Mouse (Mus musculus) liver, embryonic 15.5 days (tissue): ENCODE measurements around the gene Slc46a2. TPM values are rescaled to one million over a fixed set of nuclear protein-coding genes. Genes with fewer than 3 reads are reported as not detected.

Source experiments
- ATAC-seq: fragments of 200-750 bp; cut with Nextera tagmentation; 2 replicates; pipeline ENCODE4 v1.8.0; 2017; ENCODE audit warnings: moderate number of reproducible peaks, mild to moderate bottlenecking, moderate library complexity; ENCODE audit not compliant: insufficient read depth
- H3K27ac ChIP-seq: fragments of 300-500 bp; sonication (generic); replicated peaks from 2 replicates; pipeline ENCODE4 v1.5.1; 2015; ENCODE audit warnings: mild to moderate bottlenecking, inconsistent platforms
- H3K27me3 ChIP-seq: fragments of 300-500 bp; sonication (generic); 2 replicates; pipeline ENCODE4 v1.6.1; 2015; ENCODE audit warnings: mild to moderate bottlenecking, inconsistent platforms
- H3K36me3 ChIP-seq: fragments of 300-500 bp; sonication (generic); replicated peaks from 2 replicates; pipeline ENCODE4 v1.6.1; 2015; ENCODE audit warnings: moderate library complexity, mild to moderate bottlenecking, inconsistent platforms
- H3K4me1 ChIP-seq: fragments of 300-500 bp; sonication (generic); replicated peaks from 2 replicates; pipeline ENCODE4 v1.6.1; 2015; ENCODE audit warnings: inconsistent platforms
- H3K4me2 ChIP-seq: fragments of 300-500 bp; sonication (generic); 2 replicates; pipeline ENCODE4 v1.6.1; 2015; ENCODE audit warnings: moderate library complexity, mild to moderate bottlenecking, inconsistent platforms
- H3K4me3 ChIP-seq: fragments of 300-500 bp; sonication (generic); replicated peaks from 2 replicates; pipeline ENCODE4 v1.5.1; 2015; ENCODE audit warnings: mild to moderate bottlenecking, inconsistent platforms
- H3K9ac ChIP-seq: fragments of 300-500 bp; sonication (generic); 2 replicates; pipeline ENCODE4 v1.6.1; 2015; ENCODE audit warnings: moderate library complexity, mild to moderate bottlenecking, inconsistent platforms
- H3K9me3 ChIP-seq: fragments of 300-500 bp; sonication (generic); replicated peaks from 2 replicates; pipeline ENCODE4 v1.6.1; 2016; ENCODE audit warnings: inconsistent platforms
- WGBS: fragments of 180-500 bp; shearing (Covaris S2); methylation state at CpG from one replicate; pipeline ENCODE4 v1.1.7; 2015; ENCODE audit warnings: mixed read lengths; ENCODE audit not compliant: insufficient replicate concordance; 5-methylcytosine and 5-hydroxymethylcytosine counted together
- polyA plus RNA-seq: library from polyadenylated mRNA; unstranded; fragments of >200 nt; fragmentation: Nextera tagmentation; extraction: Ambion mirVana; gene quantifications from 2 replicates; pipeline ENCODE4 v1.2.1, GENCODE M21; 2015

The Slc46a2 gene
- polyA plus RNA-seq, 1 experiment from 2014 or later: not detected

DNA sequence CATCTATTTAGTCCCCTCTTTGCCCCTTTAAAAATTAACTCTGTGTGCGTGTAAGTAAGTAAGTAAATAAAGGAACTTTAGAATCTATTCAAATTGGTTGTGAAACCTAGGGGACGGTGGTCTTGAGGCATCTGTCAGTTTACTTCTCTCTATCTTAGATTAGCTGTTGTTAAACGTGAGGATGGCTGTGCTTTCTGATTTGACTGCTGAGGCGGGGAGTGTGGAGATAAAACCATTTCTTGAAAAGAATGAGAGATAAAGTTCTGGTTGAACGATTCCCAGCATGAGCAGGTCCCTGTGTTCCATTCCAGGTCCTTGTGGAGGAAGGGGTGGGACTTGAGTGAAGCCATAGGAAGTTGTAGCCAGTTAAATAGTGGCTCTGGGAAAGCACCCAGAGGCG lies 41.6 kb downstream of the Slc46a2 start:
- peaks cover 10% of the 10 kb centered on the region; the same call in 1 of the 2 replicates for H3K4me1 ChIP-seq
- WGBS: 19% methylated on average over 6 of the region's 6 CpGs

DNA sequence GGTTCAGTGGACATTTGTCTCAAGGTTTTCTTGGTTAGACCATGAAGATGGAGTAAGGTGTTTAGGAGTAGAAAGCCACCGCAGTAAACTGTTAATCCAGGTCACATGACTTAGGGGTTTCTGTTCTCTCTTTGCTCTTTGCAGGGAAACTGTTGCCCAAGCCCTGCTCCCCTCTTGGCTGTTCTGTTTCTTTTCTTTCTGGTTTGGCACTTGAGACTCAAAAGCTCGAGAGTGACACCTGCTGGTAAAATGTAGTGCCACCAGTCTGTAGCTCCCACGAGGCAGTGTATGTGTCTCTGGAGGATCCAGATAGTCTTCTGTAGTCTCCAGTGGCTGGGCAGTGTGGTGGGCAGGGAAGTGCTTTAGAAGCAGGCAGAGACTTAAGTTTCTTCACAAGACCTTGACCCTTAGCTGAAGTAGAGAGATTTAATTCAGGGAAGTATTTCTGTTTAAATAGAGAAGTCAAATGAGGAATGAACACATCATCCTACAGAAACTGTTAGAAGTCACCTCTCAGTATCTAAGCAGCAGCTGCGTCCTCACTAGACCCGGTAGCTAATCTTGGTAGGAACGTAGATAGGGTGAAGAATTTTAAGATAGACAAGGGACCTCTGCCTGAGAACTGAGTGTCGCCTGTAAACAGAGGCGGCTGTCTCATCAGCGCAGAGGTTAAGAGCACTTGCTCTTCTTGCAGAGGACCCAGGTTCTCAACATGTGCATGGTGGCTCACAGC lies 43.8 kb downstream of the Slc46a2 start:
- Histone ChIP-seq H3K4me3 (no peak overlapping the region), H3K36me3 (no peaks in the 10 kb centered on the region; the same call in 1 of the 2 replicates), H3K27ac (no peak overlapping the region), H3K4me2 (no peak overlapping the region), H3K27me3 (no peaks in the 10 kb centered on the region), H3K9ac (no peak overlapping the region), H3K4me1 (peaks cover 10% of the 10 kb centered on the region; the same call in 1 of the 2 replicates), H3K9me3 (no peaks in the 10 kb centered on the region)
- 35% methylated on average over 9 of the region's 9 CpGs for WGBS
- peak; percentile 42; the same call in 1 of the 2 replicates for ATAC-seq

More for the DNA sequence above, 41.6 kb downstream of the Slc46a2 start:
- H3K27me3 ChIP-seq: no peaks in the 10 kb centered on the region
- H3K4me2 ChIP-seq: no peak overlapping the region
- no peak for ATAC-seq
- H3K27ac ChIP-seq: no peak overlapping the region
- no peak overlapping the region for H3K9ac ChIP-seq
- no peaks in the 10 kb centered on the region for H3K9me3 ChIP-seq
- no peak overlapping the region for H3K4me3 ChIP-seq
- no peaks in the 10 kb centered on the region; the same call in 1 of the 2 replicates for H3K36me3 ChIP-seq

DNA sequence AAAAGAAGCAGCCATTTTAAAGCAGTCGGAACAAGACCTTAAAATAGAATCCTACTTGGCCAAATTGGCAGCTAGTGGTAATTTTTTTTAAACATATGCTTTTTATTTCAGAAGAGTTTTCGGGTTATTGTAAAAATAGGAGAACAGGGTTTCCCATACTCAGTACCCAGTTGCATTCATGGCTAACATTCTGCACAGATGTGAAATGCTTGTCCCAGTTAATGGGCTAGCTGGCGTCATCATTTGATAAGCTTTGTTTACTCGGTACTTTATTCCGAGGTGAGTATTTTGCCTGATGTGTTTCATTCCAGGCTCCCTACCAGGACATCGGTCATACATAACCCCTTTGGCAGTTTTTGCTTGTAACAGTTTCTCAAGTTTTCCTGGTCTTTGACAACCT lies 44.4 kb downstream of the Slc46a2 start:
- no peaks in the 10 kb centered on the region for H3K27me3 ChIP-seq
- H3K27ac ChIP-seq: no peak overlapping the region
- H3K4me3 ChIP-seq: no peak overlapping the region
- ATAC-seq: no peak
- H3K9ac ChIP-seq: no peak overlapping the region
- H3K4me2 ChIP-seq: no peak overlapping the region
- no peaks in the 10 kb centered on the region; the same call in 1 of the 2 replicates for H3K36me3 ChIP-seq
- no peaks in the 10 kb centered on the region for H3K9me3 ChIP-seq
- H3K4me1 ChIP-seq: peaks cover 10% of the 10 kb centered on the region; the same call in 1 of the 2 replicates
- WGBS: 66% methylated on average over 6 of the region's 6 CpGs

DNA sequence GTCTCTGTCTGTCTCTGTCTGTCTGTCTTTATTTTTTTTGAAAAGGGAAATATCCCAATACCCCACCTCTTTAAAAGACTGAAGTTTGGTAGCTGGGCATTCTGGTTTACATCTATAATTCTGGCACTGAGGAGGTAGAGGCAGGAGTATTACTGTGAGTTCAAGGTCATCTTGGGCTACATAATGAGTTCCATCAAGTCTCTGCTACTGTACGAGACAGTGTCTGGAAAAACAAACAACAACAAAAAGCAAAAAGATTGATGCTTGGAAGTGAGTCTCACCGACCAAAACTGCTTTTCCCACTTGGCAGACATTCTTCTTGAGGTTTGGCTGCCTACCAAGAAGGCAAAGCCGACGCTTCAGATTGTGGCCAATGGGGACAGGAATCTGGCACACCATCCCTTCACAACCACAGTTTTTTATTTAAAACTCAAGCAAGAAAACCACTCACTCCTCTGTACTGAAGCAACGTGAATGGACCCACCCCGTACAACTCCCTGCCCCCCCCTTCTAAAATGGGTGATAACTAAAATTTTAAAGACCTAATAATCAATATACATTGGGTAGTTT lies 45.3 kb downstream of the Slc46a2 start:
- 66% methylated on average over 6 of the region's 6 CpGs for WGBS

DNA sequence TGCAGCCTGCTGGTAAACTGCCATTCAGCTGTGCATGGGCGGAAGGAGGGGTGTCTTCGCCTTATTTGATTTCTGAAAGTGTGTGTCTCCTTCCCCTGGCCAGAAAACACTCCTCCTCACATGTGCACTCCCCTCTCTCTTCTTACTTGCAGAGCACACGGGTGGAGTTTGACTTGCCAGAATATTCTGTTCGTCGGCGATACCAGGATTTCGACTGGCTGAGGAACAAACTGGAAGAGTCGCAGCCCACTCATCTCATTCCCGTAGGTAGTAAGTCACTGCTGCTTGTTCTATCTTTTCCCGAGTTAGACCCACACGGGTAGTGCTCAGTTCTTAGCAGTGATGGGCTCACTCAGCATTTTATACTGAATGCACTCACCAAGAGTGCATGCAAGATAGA lies 46.8 kb downstream of the Slc46a2 start:
- H3K9ac ChIP-seq: no peak overlapping the region
- H3K27me3 ChIP-seq: no peaks in the 10 kb centered on the region
- 77% methylated on average over 11 of the region's 11 CpGs for WGBS
- no peaks in the 10 kb centered on the region for H3K9me3 ChIP-seq
- H3K4me3 ChIP-seq: no peak overlapping the region
- no peak overlapping the region for H3K4me2 ChIP-seq
- no peak for ATAC-seq
- no peaks in the 10 kb centered on the region; the same call in 1 of the 2 replicates for H3K36me3 ChIP-seq
- peaks cover 19% of the 10 kb centered on the region for H3K4me1 ChIP-seq
- H3K27ac ChIP-seq: no peak overlapping the region

More for the DNA sequence above, 45.3 kb downstream of the Slc46a2 start:
- Histone ChIP-seq H3K27ac (no peak overlapping the region), H3K4me3 (no peak overlapping the region), H3K36me3 (no peaks in the 10 kb centered on the region; the same call in 1 of the 2 replicates), H3K9me3 (no peaks in the 10 kb centered on the region), H3K4me2 (no peak overlapping the region), H3K4me1 (peaks cover 13% of the 10 kb centered on the region), H3K9ac (no peak overlapping the region), H3K27me3 (no peaks in the 10 kb centered on the region)
- no peak for ATAC-seq

DNA sequence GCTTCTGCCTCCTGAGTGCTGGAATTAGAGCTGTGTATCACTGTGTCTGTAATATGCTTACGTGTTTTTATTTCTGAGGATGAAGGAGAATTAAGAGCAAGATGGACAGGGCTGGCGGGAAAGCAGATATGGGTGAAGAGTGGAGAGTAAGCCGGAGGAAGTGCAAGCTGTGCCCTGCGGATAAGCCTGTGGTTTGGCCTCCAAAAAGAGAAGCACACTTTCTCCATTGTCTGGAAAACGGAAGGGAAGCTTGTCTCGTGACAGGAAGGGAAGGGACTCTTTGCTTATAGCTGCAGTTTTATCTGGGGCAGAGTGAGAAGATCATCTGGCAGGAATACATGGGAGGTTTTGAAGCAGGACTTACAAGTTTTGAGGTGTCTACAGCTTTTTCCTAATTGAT lies 51.0 kb downstream of the Slc46a2 start:
- Histone ChIP-seq H3K9me3 (no peaks in the 10 kb centered on the region), H3K4me2 (peak overlapping the region; percentile 4), H3K9ac (no peak overlapping the region), H3K4me3 (no peak overlapping the region), H3K27ac (peak overlapping the region; percentile 19; the same call in 1 of the 2 replicates), H3K4me1 (peaks cover 25% of the 10 kb centered on the region), H3K27me3 (no peaks in the 10 kb centered on the region), H3K36me3 (no peaks in the 10 kb centered on the region; the same call in 1 of the 2 replicates)
- WGBS: 7% methylated on average over 6 of the region's 6 CpGs
- peak; percentile 57 for ATAC-seq

DNA sequence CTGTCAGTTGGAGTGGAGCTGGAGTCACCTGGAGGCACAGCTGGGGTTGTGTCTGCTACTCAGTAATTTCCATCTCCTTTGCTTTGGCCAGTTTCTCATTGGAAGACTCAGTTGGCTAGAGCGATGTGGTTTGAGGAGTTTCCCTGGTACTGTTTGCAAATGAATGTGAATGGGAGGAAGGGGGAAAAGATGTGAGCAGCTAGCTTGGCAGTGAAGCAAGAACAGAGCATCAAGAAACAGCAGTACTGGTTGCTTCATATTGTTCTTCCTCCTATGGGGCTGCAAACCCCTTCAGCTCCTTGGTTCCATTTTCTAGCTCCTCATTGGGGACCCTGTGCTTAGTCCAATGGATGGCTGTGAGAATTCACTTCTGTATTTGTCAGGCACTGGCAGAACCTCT lies 52.5 kb downstream of the Slc46a2 start:
- 68% methylated on average over 1 of the region's 1 CpGs for WGBS
- H3K9me3 ChIP-seq: no peaks in the 10 kb centered on the region

DNA sequence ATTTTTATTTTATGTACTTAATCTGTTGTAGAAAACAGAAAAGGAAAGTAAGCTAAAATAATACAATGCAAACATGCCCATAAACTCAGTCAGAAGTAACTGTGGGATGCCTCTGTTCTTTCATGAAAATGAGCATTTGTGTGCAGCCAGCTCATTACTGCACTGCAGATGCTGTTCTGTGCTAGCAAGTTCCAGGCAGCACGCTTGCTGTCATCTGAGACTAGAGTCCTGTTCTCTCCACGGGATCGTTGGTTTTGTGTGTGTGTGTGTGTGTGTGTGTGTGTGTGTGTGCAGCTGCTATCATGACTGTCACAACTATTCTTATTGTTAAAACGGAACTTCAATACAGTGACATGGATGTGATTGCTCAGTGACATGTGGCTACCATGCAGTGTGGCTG lies 53.0 kb downstream of the Slc46a2 start:
- no peaks in the 10 kb centered on the region for H3K27me3 ChIP-seq
- no peaks in the 10 kb centered on the region for H3K36me3 ChIP-seq
- no peak overlapping the region for H3K9ac ChIP-seq
- H3K9me3 ChIP-seq: no peaks in the 10 kb centered on the region
- H3K4me3 ChIP-seq: no peak overlapping the region
- ATAC-seq: no peak
- WGBS: 47% methylated on average over 4 of the region's 4 CpGs
- H3K4me1 ChIP-seq: peaks cover 25% of the 10 kb centered on the region
- H3K4me2 ChIP-seq: no peak overlapping the region
- 0 out of 2 replicates have a peak overlapping the region, but pooled peaks have one; percentile 6 for H3K27ac ChIP-seq

More for the DNA sequence above, 52.5 kb downstream of the Slc46a2 start:
- H3K9ac ChIP-seq: no peak overlapping the region
- no peak for ATAC-seq
- H3K4me3 ChIP-seq: no peak overlapping the region
- no peaks in the 10 kb centered on the region for H3K27me3 ChIP-seq
- 0 out of 2 replicates have a peak overlapping the region, but pooled peaks have one; percentile 6 for H3K27ac ChIP-seq
- peaks cover 25% of the 10 kb centered on the region for H3K4me1 ChIP-seq
- H3K4me2 ChIP-seq: no peak overlapping the region
- H3K36me3 ChIP-seq: no peaks in the 10 kb centered on the region

DNA sequence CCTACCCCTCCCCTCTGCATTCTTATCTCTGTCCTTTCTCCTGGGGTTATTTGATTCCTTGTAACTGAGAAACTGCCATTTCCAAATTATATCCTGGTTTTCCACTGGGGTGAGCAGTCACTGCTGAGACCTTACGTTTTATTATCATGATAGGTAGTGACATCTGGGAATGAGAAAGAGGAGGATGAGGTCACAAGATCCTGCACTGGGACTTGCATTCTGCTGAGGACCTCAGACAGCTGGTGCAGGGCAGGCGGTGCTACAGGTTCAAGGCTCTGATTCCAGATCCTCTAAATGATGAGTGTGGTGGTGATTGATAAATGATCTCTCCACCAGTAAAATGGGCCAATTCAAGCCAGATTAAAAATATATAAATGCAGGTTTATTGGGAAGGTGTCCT lies 54.4 kb downstream of the Slc46a2 start:
- ATAC-seq: no peak
- no peaks in the 10 kb centered on the region for H3K36me3 ChIP-seq
- H3K27me3 ChIP-seq: no peaks in the 10 kb centered on the region
- H3K27ac ChIP-seq: no peak overlapping the region
- 52% methylated on average over 2 of the region's 2 CpGs for WGBS
- H3K4me1 ChIP-seq: peaks cover 25% of the 10 kb centered on the region
- H3K9ac ChIP-seq: no peak overlapping the region
- no peak overlapping the region for H3K4me2 ChIP-seq
- no peaks in the 10 kb centered on the region for H3K9me3 ChIP-seq
- H3K4me3 ChIP-seq: no peak overlapping the region

DNA sequence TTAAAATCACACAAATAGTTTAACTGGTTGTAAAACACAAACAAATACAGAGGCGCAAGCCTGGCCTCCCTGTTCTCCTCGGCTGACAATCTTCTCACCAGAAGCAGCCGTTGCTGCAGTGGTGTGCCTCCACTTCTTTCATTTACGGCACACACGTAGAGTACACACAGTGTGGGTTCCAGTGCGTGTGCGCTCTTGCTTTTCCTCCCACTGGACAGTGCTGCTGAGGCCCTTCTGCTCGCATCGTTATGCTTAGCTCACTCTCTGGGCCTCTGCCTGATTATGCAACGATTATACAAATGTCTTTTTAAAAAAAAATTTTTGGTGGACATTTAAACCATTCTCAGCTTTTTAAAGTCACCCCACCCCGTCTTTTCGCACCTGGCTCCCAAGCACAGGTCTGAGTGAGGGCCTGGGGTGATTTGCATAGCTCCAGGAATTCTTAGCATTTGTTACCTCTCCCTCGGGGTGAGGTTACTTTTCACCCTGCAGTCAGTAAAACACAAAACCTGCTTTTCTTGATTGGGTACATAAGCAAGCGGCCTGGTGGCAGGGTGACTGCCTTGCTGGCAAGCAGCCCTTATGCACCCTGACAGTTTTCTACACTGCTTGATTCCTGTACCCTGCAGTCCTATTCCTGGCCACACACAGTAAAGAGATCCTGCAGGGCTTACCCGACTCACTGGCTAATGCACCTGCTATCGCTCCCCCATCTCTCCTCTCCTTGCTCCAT lies 55.0 kb downstream of the Slc46a2 start:
- Histone ChIP-seq H3K4me3 (no peak overlapping the region), H3K4me1 (peaks cover 25% of the 10 kb centered on the region), H3K27me3 (no peaks in the 10 kb centered on the region), H3K9me3 (no peaks in the 10 kb centered on the region), H3K36me3 (no peaks in the 10 kb centered on the region), H3K4me2 (no peak overlapping the region), H3K27ac (no peak overlapping the region), H3K9ac (no peak overlapping the region)
- 63% methylated on average over 16 of the region's 16 CpGs for WGBS
- ATAC-seq: no peak
